Mouse (Mus musculus): ENCODE results near the gene Cubn. TPM values are rescaled to one million over a fixed set of nuclear protein-coding genes. Genes with fewer than 3 reads are reported as not detected.

The Cubn gene
- polyA plus RNA-seq, 2 experiments: 0.04 to 0.06 TPM

DNA sequence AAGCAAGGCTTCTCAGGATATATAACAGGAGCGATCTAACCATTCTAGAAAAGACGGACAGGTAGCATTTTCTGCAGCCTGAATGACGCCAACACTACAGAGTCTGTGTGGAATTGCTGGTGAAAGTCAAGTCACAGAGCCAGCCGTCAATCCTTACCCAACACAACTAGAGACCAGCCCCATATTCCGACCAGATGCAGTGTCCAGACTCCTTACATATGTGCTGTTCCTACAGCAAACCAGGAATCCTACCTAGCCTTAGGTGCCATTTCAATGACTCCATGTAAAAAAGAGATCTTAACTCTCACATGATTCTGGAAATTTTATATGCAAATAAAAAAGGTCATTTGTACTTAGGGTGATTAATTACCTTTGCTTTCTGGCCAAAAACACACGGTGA lies 259.3 kb downstream of the Cubn start:
- ATAC-seq (ENCODE audit: insufficient read depth): no peak
- H3K4me1 ChIP-seq (replicated peaks; ENCODE audit: control insufficient read depth in 2 of 2, insufficient read depth in 2 of 2, low read length in 1 of 2): peaks cover 0 to 5% of the 10 kb centered on the region in 2 experiments; a peak in 1 of 4 replicates
- H3K27me3 ChIP-seq (ENCODE audit: control insufficient read depth, insufficient read depth, low read length): no peaks in the 10 kb centered on the region
- no peak overlapping the region for H3K4me2 ChIP-seq (ENCODE audit: low read depth)
- no peaks in the 10 kb centered on the region for H3K9me3 ChIP-seq (ENCODE audit: control insufficient read depth, low read length)
- H3K4me3 ChIP-seq (ENCODE audit: insufficient read depth in 1 of 2, low read depth in 2 of 2, low read length in 2 of 2): no peak overlapping the region
- 78% methylated on average over 6 of the region's 6 CpGs for WGBS (ENCODE audit: insufficient replicate concordance)
- H3K9ac ChIP-seq (replicated peaks): no peak overlapping the region
- no peak for DNase-seq (ENCODE audit: low read depth in 3 of 3, low spot score in 3 of 3)
- TF ChIP-seq EP300 (IDR thresholded peaks at IDR 0.05; ENCODE audit: low read depth) (no peak), CTCF (IDR thresholded peaks at IDR 0.05; ENCODE audit: low read depth) (no peak)
- H3K36me3 ChIP-seq (replicated peaks; ENCODE audit: control insufficient read depth, insufficient read depth, low read depth): no peaks in the 10 kb centered on the region
- no peak overlapping the region for H3K27ac ChIP-seq

DNA sequence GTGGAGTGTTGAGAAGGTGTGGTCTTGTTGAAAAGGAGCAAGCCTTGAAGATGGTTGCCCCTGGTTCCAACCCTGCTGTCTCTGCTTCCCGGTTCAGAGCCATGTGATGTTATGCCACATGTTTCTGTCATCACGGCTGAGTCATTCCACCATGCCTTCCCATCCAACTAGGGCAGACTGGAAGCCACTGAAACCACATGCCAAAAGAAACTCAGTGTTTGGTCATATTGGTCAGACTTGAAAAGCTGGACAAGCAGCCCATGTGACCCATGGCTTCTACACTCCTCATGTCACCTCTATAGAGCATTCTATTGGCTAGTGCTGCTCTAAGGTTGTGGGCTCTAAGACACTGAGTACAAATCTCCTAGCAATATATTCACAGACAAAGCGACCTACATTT lies 261.9 kb downstream of the Cubn start:
- no peak for ATAC-seq (ENCODE audit: insufficient read depth)
- Histone ChIP-seq H3K27me3 (ENCODE audit: control insufficient read depth, insufficient read depth, low read length) (no peaks in the 10 kb centered on the region), H3K4me3 (ENCODE audit: insufficient read depth in 1 of 2, low read depth in 2 of 2, low read length in 2 of 2) (no peak overlapping the region), H3K36me3 (replicated peaks; ENCODE audit: control insufficient read depth, insufficient read depth, low read depth) (no peaks in the 10 kb centered on the region), H3K27ac (no peak overlapping the region), H3K9ac (replicated peaks) (no peak overlapping the region), H3K9me3 (ENCODE audit: control insufficient read depth, low read length) (no peaks in the 10 kb centered on the region), H3K4me2 (ENCODE audit: low read depth) (no peak overlapping the region), H3K4me1 (replicated peaks; ENCODE audit: control insufficient read depth in 2 of 2, insufficient read depth in 2 of 2, low read length in 1 of 2) (peaks cover 0 to 10% of the 10 kb centered on the region in 2 experiments; a peak in 2 of 4 replicates)
- no peak for DNase-seq (ENCODE audit: low read depth in 3 of 3, low spot score in 3 of 3)
- WGBS (ENCODE audit: insufficient replicate concordance): 75% methylated on average over 3 of the region's 3 CpGs
- TF ChIP-seq EP300 (IDR thresholded peaks at IDR 0.05; ENCODE audit: low read depth): no peak
- no peak for TF ChIP-seq CTCF (IDR thresholded peaks at IDR 0.05; ENCODE audit: low read depth)

Other genes with a start within 250 kb of the Cubn start
- gene Rsu1, start 220.4 kb downstream of the Cubn start, polyA plus RNA-seq (2012; rRNA removed): 42.6 and 47.8 TPM in 2 replicates
- 58.5 and 65.2 TPM in 2 replicates for gene Rsu1, start 220.4 kb downstream of the Cubn start, polyA plus RNA-seq (2014; fragmentation: Nextera tagmentation; extraction: Ambion mirVana)
- gene Trdmt1, start 52.9 kb upstream of the Cubn start, polyA plus RNA-seq (2012; rRNA removed): 1.9 and 2.8 TPM in 2 replicates
- 5.4 and 5.5 TPM in 2 replicates for gene Trdmt1, start 52.9 kb upstream of the Cubn start, polyA plus RNA-seq (2014; fragmentation: Nextera tagmentation; extraction: Ambion mirVana)
- gene Vim, start 82.1 kb upstream of the Cubn start, polyA plus RNA-seq (2012; rRNA removed): 59.5 and 98.0 TPM in 2 replicates
- gene Vim, start 82.1 kb upstream of the Cubn start, polyA plus RNA-seq (2014; fragmentation: Nextera tagmentation; extraction: Ambion mirVana): 65.0 and 70.8 TPM in 2 replicates